Comparison of ENCODE assay signal across 10 mouse cellular contexts in the genomic region with DNA sequence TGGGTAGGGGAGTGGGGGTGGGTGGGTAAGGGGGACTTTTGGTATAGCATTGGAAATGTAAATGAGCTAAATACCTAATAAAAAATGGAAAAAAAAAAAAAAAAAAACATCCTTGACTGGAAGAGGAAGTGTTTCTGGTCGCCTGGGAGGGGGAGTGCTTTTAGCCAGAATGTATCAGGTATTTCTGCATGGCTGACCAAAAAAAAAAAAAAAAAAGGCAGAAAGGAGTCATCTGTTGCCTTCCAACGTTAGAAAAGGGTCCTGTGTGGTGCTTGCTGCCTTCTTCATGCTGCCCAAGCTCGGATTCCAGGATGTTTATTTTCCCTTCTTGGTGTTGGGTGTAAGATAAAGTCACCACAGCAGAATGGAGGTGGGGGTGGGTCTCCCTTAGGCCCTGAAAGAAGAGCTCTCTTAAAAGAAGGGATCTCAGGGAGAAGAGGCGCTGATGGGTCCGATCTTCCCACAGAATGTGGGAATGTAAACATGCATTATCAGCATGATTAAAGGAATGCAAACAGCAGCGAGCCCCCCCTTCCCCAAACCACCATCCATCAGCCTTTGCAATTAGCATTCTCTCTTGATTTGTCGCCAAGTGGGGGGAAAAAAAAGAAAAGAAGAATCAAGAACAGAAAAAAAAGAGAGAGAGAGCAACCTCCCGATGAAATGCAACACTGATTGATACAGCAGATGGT.
DNase-seq lines count a peak whose midpoint lies in the region; ATAC-seq lines count a peak whose summit lies in the region.
"Had no signal": no experiment of that assay in that cellular context is flagged by ENCODE, and none has a peak within 500 bp of the region (broad histone marks: within the 10 kb centered on the region; RNA-seq: fewer than 3 reads in every experiment).

No protein-coding gene starts in this region.

- peak overlapping the region; percentile 41 for H3K4me2 ChIP-seq in heart, embryonic 12.5 days
- H3K4me2 ChIP-seq in midbrain, embryonic 11.5 days, result no peak overlapping the region
- peak overlapping the region; percentile 49 for H3K4me2 ChIP-seq in hindbrain, embryonic 16.5 days (ENCODE audit: low read length)
- H3K4me2 ChIP-seq: liver, embryonic 11.5 days had no signal

- no peak for DNase-seq in heart, adult 9 months (ENCODE audit: low spot score in 2 of 2)
- DNase-seq in midbrain, embryonic 11.5 days (ENCODE audit: low spot score, missing footprints), result no peak
- no peak for DNase-seq in midbrain, embryonic 10.5 days (ENCODE audit: low spot score)
- DNase-seq in cerebellum, adult 8-10 months, result no peak
- no peak for DNase-seq in right cerebral cortex, adult 18-20 months
- DNase-seq: kidney, adult 11 months had no signal

- no peak overlapping the region for H3K9ac ChIP-seq in heart, embryonic 12.5 days
- no peak overlapping the region for H3K9ac ChIP-seq in midbrain, embryonic 11.5 days (ENCODE audit: low read length)
- H3K9ac ChIP-seq in hindbrain, embryonic 16.5 days (ENCODE audit: low read depth, low read length), result no peak overlapping the region; the same call in 1 of the 2 replicates

- no peaks in the 10 kb centered on the region for H3K36me3 ChIP-seq in heart, embryonic 12.5 days
- H3K36me3 ChIP-seq in midbrain, embryonic 11.5 days (ENCODE audit: control insufficient read depth, insufficient read depth, low read length), result no peaks in the 10 kb centered on the region
- no peaks in the 10 kb centered on the region for H3K36me3 ChIP-seq in midbrain, embryonic 10.5 days
- no peaks in the 10 kb centered on the region for H3K36me3 ChIP-seq in hindbrain, embryonic 16.5 days (ENCODE audit: control insufficient read depth, insufficient read depth, low read length)

- no peak overlapping the region for H3K27ac ChIP-seq in heart, embryonic 12.5 days (ENCODE audit: poor library complexity, severe bottlenecking)
- no peak overlapping the region for H3K27ac ChIP-seq in midbrain, embryonic 11.5 days (ENCODE audit: low read depth, low read length)
- no peak overlapping the region for H3K27ac ChIP-seq in midbrain, embryonic 10.5 days (replicated peaks)
- peak overlapping the region; percentile 37 for H3K27ac ChIP-seq in hindbrain, embryonic 16.5 days (ENCODE audit: low read depth, low read length)

- H3K4me3 ChIP-seq in heart, embryonic 12.5 days, result 0 out of 2 replicates have a peak overlapping the region, but pooled peaks have one; percentile 13
- no peak overlapping the region for H3K4me3 ChIP-seq in midbrain, embryonic 11.5 days (ENCODE audit: low read depth, low read length)
- no peak overlapping the region for H3K4me3 ChIP-seq in midbrain, embryonic 10.5 days
- H3K4me3 ChIP-seq in hindbrain, embryonic 16.5 days (ENCODE audit: low read length), result 0 out of 2 replicates have a peak overlapping the region, but pooled peaks have one; percentile 1

- H3K4me1 ChIP-seq in heart, embryonic 12.5 days (replicated peaks), result peaks cover 10% of the 10 kb centered on the region
- no peaks in the 10 kb centered on the region for H3K4me1 ChIP-seq in midbrain, embryonic 11.5 days (ENCODE audit: control insufficient read depth, insufficient read depth, low read length)
- peaks cover 4% of the 10 kb centered on the region for H3K4me1 ChIP-seq in midbrain, embryonic 10.5 days
- peaks cover 4% of the 10 kb centered on the region for H3K4me1 ChIP-seq in hindbrain, embryonic 16.5 days (ENCODE audit: control insufficient read depth, insufficient read depth, low read depth, low read length)

- H3K27me3 ChIP-seq in heart, embryonic 12.5 days (replicated peaks), result no peaks in the 10 kb centered on the region
- H3K27me3 ChIP-seq in midbrain, embryonic 11.5 days (ENCODE audit: control insufficient read depth, insufficient read depth, low read length), result no peaks in the 10 kb centered on the region
- H3K27me3 ChIP-seq in midbrain, embryonic 10.5 days (ENCODE audit: low read depth, poor library complexity, severe bottlenecking), result no peaks in the 10 kb centered on the region
- H3K27me3 ChIP-seq in hindbrain, embryonic 16.5 days (replicated peaks; ENCODE audit: control insufficient read depth, insufficient read depth, low read length), result no peaks in the 10 kb centered on the region

- peaks cover 2% of the 10 kb centered on the region; the same call in 1 of the 2 replicates for H3K9me3 ChIP-seq in heart, embryonic 12.5 days (replicated peaks)
- H3K9me3 ChIP-seq in midbrain, embryonic 11.5 days (ENCODE audit: control insufficient read depth, low read length), result no peaks in the 10 kb centered on the region
- H3K9me3 ChIP-seq in midbrain, embryonic 10.5 days (replicated peaks), result no peaks in the 10 kb centered on the region
- H3K9me3 ChIP-seq in hindbrain, embryonic 16.5 days (ENCODE audit: control insufficient read depth, low read length), result no peaks in the 10 kb centered on the region

- no peak for ATAC-seq in heart, embryonic 12.5 days (ENCODE audit: insufficient number of reproducible peaks, low FRiP score)
- peak; percentile 59; the same call in 1 of the 2 replicates for ATAC-seq in midbrain, embryonic 11.5 days (ENCODE audit: low FRiP score)
- ATAC-seq in hindbrain, embryonic 16.5 days, result peak; percentile 14; the same call in 1 of the 2 replicates
- ATAC-seq in megakaryocyte progenitor cell, adult 5-6 weeks (replicated peaks; ENCODE audit: poor library complexity), result no peak

- WGBS in heart, embryonic 12.5 days, result 5% methylated on average over 8 of the region's 8 CpGs
- WGBS in midbrain, embryonic 11.5 days, result 33% methylated on average over 8 of the region's 8 CpGs
- 36% methylated on average over 8 of the region's 8 CpGs for WGBS in midbrain, embryonic 10.5 days
- 14% methylated on average over 8 of the region's 8 CpGs for WGBS in hindbrain, embryonic 16.5 days

Comparison
In these comparisons a context has a peak if more than half of its experiments do, and no peak if none do; other contexts are left out.
1. ATAC-seq: peak in midbrain, embryonic 11.5 days (single experiment) and hindbrain, embryonic 16.5 days (single experiment); none in heart, embryonic 12.5 days (single experiment) and megakaryocyte progenitor cell, adult 5-6 weeks (single experiment).
2. H3K4me3 ChIP-seq: peak in heart, embryonic 12.5 days (single experiment) and hindbrain, embryonic 16.5 days (single experiment); none in midbrain, embryonic 11.5 days (single experiment) and midbrain, embryonic 10.5 days (single experiment).